Mouse (Mus musculus) cerebellum, postnatal 4 days (tissue): Measurements from ENCODE around the gene Kctd5.
"Not testable (repeated sequence)": the region's sequence is repeated elsewhere in the genome, so short reads cannot be mapped to it uniquely, and the experiment has no call there.

ENCODE experiments used
- DNase-seq, 2 experiments: peaks; one replicate each; pipeline ENCODE4 v3.0.0; 2022; ENCODE audit warnings: low spot score in 2 of 2, mixed read lengths in 1 of 2

Kctd5 gene

DNA sequence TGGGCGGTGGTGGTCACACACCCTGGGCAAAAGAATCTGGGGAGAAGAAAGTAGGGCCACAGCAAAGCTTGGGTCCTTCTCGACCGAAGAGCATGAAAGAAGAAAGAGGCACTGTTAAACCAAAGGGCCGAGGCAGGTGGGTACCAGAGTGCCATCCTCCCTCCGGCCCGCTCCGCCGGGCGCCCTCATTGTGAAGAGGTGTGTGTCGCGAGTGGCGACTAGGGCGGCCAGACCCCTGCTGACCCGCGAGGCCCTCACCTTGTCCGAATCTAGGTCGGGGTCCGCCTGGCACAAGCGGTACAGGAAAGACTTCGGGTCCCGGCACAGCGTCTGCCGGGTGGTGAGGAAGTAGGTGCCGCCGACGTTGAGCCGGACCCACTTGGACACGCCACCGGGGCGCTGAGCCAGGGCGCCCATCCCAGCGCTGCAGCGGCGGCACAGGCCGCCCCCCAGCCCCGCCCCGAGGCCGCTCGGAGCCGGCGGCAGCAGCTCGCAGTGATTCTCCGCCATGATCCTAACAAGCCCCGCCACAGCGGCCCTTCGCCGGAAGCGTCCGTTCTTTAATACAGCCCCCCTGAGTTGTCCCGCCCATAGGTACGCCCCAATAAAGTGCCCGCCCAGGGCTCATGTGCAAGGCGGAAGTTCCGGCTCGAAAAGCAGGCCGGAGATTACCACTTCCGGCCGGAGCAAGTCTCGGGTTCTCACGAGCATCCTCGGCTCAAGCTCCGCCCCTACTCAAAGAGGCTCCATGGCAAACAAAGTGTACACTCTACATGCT, at the start of gene Kctd5:
Kctd5 (minus strand) TSS at position 567 of the 778 bp plus-strand sequence.
- peak; percentile 93 to 96 for DNase-seq

DNA sequence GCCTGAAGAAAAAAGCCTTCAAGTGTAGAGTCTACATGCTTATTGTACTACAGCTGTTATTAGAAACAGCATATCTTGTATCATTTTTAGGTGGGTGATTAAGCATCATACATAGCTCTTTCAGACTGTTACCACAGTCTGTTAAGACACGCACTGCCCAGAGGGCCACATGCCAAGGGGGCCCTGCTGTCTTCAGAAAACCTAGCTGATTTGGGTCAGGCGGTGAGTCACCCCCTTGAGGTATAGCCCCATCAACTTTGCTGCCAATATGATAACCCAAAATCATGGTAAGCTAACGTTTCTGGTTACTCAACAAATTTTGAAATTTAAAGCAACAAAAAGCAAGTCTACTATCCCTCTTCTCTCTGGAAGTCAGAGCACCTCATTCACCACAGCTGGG, 46.2 kb upstream of the Kctd5 start:
- no peak for DNase-seq

DNA sequence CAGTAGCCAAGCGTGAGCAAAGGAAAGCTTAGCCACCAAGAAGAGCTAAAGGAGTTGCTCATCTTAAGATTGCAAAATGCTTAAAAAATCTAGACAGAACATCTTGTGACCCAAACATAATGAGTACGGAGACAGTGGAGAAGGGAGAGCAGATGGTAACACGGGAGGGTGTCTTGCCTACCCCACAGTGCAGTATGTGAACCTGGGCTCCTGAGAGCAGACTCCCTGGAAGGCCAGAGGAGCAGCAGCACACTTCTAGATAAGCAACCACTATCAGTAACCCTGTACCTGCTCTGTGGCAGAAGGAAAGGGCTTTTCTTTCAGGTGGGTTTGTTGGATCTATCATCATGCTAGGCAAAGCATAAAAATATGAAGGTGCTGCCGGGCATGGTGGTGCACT, 39.7 kb upstream of the Kctd5 start:
- DNase-seq, result no peak

DNA sequence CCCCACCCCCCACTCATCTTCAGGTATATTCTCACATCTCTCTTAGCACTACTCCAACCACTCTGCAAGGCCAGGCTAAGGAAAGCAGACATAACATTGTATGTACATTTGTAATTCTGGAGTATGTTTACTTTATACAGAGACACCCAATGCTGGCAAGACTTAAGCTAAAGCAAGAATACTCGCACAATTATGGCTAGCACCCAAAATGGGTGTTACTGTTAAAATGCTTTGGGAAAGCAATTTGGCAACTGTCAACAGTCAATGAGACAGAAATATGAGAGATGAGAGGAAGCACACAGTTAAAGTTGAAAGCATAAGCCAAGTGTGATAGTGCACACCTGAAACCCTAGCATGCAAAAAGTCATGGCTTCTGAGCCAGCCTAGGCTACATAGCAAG, 38.0 kb upstream of the Kctd5 start:
- no peak for DNase-seq

DNA sequence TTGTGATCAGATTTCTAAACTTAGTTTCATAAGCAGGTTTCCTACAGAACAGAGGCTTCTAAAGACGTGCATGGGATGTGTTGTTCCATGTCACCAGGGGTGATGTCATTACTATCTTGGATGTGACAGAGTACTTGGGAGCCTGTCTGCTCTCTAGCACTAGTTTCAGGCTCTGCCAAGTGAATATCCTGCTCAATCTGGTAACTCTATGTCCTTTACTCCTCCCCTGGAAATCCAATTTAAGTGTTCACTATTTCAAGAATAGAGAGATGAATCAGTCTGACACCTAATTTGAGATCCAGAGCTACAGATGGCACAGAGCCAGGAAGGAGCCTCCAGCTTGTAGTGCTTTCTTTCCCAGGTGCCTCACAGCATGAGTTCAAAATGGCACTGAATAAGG, 35.6 kb upstream of the Kctd5 start:
- DNase-seq, result no peak

DNA sequence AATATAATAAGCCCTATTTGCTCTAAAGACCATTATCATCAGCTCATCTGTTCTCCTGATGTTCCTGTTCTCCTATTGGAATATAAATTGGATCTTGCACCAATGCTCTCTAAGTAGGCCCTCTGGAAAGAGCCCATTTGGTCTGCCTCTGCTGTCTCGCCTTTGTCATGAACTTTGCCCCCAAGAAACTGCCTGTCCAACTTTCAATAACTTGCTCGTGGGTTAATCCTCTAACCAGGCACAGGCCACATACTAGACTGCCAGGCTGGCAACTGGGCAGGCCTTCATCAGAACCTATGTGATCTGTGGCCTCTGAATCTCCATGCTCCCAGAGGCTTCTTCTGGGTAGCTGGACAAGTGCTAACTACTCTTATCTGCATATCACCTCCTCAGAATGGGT, 31.8 kb upstream of the Kctd5 start:
- DNase-seq, result no peak

DNA sequence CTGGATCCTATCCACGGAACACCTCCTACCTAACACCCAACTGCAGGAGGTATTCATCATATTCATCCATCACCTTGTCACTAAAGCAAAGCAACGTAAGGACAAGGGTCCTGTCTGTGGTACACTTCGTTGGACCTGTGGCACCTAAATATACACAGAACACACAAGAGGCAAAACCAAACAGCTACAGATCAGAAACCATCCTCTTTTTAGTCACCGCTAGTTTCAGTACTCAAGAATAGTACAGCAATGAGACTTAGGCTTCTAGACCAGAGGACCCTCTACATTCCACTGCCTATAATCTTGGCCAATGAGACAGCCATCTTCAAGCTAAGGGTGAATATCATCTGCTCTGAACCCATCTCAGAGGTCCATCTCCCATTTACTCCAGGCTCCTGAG, 25.1 kb upstream of the Kctd5 start:
- no peak for DNase-seq

DNA sequence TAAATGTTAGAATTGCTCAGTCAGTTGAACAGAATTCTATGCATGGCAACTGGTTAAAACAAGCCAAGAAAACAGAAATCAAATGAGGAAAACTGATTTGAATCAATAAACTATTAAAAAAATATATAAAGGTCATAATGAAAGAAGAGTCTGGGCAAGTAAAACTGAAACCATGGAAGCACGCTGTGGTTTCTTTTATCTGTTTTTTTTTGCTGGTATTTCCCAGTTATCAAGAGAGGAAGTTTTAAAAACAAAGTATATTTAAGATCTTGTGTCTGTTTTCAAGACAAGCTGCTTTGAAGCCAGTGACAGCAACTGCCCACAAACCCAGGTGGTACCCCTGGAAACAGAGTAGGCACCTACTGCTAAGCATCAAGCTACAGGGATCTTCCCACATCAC, 17.3 kb upstream of the Kctd5 start:
- DNase-seq, result no peak

DNA sequence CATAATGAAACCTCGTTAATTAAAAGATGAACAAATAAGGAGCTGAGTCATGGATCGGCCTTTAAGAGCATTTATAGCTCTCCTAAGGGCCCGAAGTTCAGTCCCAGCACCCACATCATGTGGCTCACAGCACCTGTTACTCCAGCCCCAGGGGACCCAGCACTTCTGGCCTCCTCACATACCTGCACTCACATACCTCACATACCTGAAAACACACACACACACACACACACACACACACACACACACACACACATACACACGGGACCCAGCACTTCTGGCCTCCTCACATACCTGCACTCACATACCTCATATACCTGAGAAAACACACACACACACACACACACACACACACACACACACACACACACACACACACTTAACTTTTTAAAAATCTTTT, 13.1 kb upstream of the Kctd5 start:
- not testable (repeated sequence) for DNase-seq

DNA sequence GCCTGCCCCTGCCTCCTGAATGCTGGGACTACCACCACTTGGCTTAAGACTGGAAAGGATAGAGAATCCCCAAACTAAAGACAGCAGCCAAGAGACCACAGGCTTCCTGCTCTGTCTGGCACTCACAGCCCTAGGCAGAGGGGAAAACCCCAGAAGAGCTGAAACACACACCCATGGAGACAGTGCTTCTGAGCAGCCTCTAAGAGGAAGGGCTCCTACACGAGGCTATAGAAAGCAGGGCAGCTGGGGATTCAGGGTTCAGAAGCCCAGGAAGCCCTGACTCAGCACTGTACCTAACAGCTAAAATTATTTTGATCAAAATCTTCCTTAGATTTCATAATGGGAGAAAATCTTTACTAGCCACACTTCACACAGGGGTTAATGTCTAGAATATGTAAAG, 11.3 kb upstream of the Kctd5 start:
- no peak for DNase-seq

DNA sequence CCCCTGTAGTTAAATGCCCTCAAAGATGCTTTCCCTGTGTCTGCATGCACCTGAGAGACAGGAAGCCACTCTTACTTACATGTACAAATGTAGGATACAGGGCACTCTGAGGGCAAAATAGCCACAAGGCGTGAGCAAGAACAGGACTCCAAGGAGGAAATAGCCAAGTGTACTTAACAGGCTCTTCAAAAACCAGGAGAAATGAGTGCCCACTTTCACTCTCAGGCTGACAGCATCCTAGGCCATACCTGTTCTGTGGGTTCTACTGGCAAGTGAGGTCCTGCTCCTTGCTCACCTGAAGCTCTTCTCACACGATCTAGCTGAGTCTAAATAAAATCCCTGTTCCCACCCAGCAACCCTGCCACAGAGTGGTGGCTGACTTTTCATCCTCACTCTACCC, 3.8 kb upstream of the Kctd5 start:
- DNase-seq, result no peak

DNA sequence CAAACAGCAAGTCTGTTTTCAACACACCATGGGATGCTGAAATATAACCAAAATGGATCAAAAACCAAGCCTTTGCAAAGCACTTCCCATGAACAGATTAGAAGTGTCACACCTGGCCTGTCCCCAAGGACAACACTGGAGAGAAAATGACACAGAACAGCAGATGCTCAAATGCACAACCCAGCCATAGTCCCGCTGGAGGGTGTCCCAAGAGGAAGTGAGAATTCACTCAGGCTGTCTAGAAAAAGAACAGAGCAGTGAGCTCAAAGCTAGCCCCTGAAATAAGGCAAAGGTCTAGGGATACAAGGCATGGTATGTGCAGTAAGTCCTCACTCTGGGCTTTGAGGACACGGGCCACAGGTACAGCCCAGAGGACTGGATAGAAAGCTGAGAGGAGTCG, 3.8 kb downstream of the Kctd5 start:
- no peak for DNase-seq

DNA sequence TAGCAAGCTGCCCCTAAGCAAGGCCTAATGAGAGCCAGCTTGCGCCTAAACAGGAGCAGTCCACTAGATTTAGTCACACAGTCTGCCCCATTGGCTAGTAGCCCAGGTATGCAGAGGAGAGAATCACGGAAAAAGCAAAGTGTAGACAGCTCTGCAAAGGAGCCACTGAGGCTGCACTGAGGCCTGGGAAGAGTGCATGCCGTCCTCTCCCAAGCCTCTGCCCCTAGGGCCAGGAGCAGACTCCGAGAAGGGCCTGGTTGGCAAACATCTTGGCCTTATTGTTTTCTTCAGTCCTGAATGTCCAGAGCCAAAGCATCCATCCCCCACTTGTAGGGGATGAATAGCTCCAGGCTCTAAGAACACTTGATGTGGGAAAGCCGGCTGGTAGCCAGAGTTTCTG, 5.0 kb downstream of the Kctd5 start:
- no peak for DNase-seq

DNA sequence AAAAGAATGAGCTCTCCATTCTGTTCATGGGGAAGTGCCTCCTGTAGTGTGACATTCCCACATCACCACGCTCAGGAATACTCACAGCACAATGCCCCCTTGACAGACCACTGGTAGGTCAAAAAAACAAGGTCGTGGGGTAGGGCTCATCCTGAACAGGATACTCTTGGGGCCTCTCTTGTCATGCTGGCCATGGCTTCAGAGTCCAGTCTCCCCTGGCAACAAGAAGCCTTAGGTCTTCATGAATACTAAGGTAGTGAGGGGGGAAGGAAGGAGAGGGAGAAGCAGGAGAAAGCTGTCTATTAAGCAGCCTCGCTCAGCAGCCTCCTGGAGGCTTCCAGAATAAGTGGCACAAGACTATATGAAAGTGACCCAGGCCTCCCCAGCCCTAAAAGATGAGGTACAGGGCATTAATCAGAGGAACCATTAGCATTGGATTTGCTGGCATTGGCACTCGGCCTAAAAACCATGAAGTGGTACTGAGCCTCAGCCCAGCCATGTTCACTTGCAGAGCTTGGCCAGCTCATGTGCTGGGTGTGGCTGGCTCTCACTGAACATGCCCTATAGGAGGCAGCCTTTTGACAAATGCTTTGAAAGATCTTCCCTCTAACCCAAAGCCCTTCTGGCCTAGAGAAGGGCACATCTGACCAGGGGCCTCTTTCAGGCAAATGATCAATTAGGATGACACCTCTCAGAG, 10.7 kb downstream of the Kctd5 start:
- no peak for DNase-seq

DNA sequence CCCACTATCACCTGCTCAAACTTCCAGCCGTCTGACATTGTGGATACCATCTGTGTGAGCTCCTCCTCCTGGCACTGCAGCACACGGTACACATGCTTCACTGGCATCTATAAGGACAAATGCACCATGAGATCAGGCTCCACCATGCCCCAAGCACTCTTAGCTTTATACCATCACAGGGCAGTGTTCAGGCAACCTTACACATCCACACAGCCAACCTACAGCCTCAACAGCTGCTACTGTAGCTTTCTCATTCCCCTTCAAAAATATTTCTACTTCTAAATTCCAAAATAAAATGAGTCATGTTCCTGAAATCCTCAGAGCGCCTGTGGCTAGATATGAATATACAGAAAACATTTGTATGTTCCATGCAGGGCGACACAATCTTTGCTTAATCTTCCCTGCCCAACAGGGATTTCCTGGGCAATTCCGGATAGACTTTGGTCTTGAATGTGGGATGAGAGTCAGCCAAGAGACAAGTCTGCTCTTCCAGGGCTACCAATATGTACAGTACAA, 15.5 kb downstream of the Kctd5 start:
- DNase-seq, result no peak

DNA sequence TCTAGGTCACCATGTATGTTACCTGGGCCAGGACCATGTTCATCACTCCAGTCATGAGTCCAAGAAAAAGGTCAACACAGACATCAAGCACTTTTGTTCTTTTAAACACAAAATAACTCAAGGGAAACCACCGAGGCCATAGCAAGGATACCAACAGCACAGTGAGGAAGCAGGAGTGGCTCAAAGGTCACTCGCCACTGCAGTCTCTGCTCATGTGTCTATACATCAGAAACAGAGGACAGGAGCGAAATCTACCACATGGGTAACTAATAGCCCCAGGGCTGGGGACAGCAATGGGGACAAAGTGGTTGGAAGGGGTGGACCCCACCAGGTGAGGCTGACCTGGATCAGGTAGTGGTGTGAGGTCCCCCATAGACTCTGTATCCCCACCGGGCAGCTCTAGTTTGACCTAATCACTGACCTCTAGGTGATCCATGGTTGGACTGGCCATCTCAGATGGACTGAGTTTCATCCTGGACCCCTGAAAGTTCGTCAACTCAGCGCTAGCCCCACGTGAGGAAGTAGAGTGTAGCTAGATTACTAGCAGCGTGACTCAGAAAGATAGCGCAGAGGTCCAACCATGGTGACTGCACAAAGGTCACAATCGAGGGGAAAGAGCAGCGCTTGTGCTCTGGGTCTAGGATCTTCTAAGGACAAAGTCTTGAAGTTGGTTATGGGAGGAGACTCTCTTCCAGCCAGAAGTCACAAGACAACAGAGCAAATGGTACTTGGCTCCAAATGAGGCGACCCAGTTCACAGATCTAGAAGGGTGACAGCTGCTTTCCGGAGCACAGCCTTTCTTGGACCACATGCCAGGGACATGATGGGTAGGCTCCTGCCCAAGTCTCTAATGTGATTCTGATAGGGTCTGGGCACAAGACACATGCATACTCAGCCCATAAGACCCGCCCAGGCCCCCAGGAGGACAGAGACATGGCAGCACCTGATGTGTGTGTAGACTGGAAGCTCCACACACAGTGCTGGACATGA, 16.4 kb downstream of the Kctd5 start:
- no peak for DNase-seq

DNA sequence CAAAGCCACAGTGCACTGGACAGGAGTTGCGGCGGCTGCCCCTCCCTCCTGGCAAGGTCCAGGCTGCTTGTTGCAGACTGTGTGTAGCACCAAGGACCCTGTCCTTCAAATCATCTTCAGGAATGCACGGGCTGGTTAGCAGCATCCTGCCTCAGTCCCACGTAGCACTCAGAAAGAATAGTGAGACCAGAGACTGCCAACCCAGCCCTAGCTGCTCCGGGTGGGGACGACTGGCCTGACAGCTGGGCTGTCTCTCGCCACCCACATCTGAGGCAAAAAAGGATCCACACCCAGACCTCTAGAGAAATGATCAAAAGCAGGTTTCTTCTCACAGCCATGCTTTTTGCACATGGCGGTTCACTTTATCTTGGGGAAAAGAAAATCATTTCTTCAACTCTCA, 24.3 kb downstream of the Kctd5 start:
- no peak for DNase-seq

DNA sequence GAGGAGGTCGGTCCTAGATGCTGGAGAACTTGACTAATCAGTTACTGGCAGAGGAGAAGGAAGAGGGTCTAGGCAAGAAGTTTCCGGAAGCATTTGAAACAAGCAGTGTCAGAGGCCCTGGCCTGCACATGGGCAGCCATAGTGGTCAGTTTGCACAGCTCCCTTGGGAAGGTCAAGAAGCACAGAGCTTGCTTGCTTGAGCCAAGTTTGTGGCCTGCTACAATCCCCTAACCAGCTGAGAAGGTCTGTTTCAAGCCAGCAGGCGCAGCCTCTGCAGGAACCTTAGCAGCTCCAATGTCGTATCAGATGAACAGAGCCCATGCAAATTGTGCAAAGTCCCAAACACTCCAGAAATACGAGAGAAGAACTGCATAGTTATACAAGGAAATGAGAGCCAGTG, 25.2 kb downstream of the Kctd5 start:
- DNase-seq, result no peak

DNA sequence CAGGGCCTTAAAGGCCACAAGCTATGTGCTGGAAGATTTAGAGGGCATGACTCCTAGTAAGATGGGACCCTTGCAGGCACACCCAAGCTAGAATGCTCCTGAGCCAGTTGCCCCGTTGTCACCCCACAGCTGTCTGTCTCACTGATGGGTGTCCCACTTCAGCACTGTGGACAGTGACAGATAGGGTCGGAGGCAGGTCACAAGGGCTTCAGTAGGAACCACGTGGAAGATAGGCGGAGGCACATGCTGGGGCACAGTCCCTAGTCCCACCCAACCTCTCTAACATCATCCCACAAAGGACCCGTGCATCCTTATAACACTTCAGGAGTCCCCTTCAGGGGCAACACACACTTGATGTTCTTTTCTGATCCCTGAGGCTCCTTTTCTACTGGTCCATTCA, 27.3 kb downstream of the Kctd5 start:
- no peak for DNase-seq

DNA sequence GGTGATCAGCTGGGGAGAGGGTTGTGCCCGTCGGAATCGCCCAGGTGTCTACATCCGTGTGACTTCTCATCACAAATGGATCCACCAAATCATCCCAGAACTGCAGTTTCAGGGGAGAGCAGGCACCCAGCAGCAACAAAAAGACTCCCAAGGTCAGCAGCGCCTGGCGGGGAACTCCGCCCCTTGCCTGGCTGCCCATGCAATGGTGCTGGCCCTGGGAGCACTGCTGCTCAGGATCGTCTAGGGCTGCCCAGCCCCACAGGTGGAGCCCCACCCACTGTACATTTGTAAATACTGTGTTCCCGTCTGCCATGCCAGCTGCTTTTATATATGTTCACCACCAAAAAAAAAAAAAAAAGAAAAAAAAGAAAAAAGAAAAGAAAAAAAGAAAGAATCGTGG, 27.7 kb downstream of the Kctd5 start:
- no peak for DNase-seq

DNA sequence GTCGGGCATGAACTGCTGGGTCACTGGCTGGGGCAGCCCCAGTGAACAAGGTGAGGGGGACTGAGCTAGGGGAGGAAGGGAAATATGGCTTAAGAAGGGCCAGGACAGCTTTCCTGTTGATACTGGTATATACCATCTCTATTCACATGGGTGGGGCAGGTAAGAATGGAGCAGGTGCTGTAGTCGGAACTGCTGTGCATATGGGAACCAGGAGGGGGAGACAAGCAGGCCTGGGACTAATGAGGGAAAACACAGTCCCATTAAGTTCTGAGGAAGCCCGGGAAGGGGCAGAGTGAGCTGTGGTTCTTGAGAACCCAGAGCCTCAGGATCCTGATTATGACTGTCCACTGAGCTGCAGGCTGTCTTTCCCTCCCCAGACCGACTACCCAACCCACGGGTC, 28.8 kb downstream of the Kctd5 start:
- no peak for DNase-seq

DNA sequence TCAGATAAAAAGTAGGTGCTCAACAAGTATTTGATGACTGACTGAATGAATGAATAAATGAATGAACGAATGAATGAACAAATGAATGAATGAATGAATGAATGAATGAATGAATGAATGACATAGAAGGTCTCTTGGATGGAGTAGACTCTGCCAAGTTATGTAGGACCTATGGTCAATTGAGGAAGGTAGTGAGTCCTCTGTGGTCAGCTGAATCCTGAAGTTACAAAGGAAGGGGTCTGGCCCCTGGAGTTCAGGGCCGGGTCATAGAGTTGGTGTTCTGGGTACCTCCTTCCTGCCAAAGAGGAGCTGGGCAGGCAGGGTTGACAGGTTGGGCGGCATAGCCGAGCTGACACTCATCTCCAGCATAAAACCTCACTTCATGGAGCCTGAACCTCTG, 35.4 kb downstream of the Kctd5 start, which contains the start of gene Prss27:
Prss27 (plus strand) TSS at position 301 of the 400 bp plus-strand sequence.
- no peak for DNase-seq
